Comparison of ENCODE assay signal across 23 mouse cellular contexts in the genomic region with DNA sequence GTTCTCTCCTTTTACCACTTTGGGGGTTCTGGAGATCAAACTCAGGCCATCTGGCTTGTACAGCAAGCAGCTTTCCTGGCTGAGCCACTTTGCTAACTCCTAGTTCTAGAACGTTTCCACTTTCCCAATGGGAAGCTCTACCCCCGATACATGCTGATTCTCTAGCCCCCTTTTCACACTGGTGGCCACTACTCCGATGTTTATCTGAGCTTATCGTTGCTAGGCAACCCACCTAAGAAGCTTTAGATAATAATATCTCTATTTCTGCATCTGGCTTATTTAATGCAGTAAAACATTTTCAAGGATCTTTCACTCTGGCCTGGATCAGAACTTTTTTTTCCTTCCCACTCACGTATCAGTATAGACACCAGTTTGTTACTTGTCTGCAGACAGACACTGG.
DNase-seq lines count a peak whose midpoint lies in the region; ATAC-seq and TF ChIP-seq lines count a peak whose summit lies in the region.
"Had no signal": no experiment of that assay in that cellular context is flagged by ENCODE, and none has a peak within 500 bp of the region (broad histone marks: within the 10 kb centered on the region; RNA-seq: fewer than 3 reads in every experiment).

No protein-coding gene starts in this region.

- H3K4me3 ChIP-seq in forebrain, embryonic 14.5 days (ENCODE audit: low read depth, low read length): no peak overlapping the region
- H3K4me3 ChIP-seq in forebrain, embryonic 16.5 days (replicated peaks; ENCODE audit: low read length): no peak overlapping the region
- H3K4me3 ChIP-seq in cerebellum, adult 2 months (replicated peaks; ENCODE audit: insufficient read depth, low read depth, low read length): no peak overlapping the region
- H3K4me3 ChIP-seq: embryonic facial prominence, embryonic 10.5 days; embryonic facial prominence, embryonic 12.5 days; forebrain, embryonic 13.5 days had no signal

- TF ChIP-seq CTCF in cerebellum, adult 2 months (IDR thresholded peaks at IDR 0.05; ENCODE audit: borderline replicate concordance, insufficient read depth, low read depth, low read length): no peak

- no peak overlapping the region for H3K9ac ChIP-seq in forebrain, embryonic 14.5 days (ENCODE audit: low read length)
- no peak overlapping the region for H3K9ac ChIP-seq in forebrain, embryonic 16.5 days (replicated peaks; ENCODE audit: low read depth, low read length)
- H3K9ac ChIP-seq: embryonic facial prominence, embryonic 12.5 days; forebrain, embryonic 13.5 days; forebrain, postnatal 0 days had no signal

- DNase-seq in forebrain, embryonic 14.5 days (ENCODE audit: low spot score): peak; percentile 1
- peak; percentile 54 for DNase-seq in retina, adult 2 months (ENCODE audit: low read depth, low spot score)
- DNase-seq in retina, embryonic 14.5 days (ENCODE audit: low spot score): no peak
- DNase-seq in retina, postnatal 7 days (ENCODE audit: low read depth, low spot score): peak; percentile 54
- no peak for DNase-seq in cerebellum, adult 2 months
- DNase-seq: adrenal gland, adult 8-10 months; adrenal gland, postnatal 14 days; adrenal gland, postnatal 36 days; B cell, adult 2 months; cerebellum, adult 11 months; cerebellum, adult 18-20 months; cerebellum, adult 9-10 months; cerebellum, postnatal 25 days; forebrain, postnatal 0 days had no signal

- no peaks in the 10 kb centered on the region for H3K9me3 ChIP-seq in forebrain, embryonic 14.5 days (replicated peaks; ENCODE audit: control insufficient read depth, low read length)
- no peaks in the 10 kb centered on the region for H3K9me3 ChIP-seq in forebrain, embryonic 16.5 days (ENCODE audit: control insufficient read depth, low read length)
- H3K9me3 ChIP-seq: embryonic facial prominence, embryonic 10.5 days; embryonic facial prominence, embryonic 12.5 days; forebrain, embryonic 13.5 days; G1E had no signal

- no peak for TF ChIP-seq POLR2A in cerebellum, adult 2 months (IDR thresholded peaks at IDR 0.05; ENCODE audit: borderline replicate concordance, insufficient read depth, low read length)

- H3K27ac ChIP-seq in forebrain, embryonic 14.5 days (ENCODE audit: low read depth, low read length): no peak overlapping the region
- no peak overlapping the region for H3K27ac ChIP-seq in forebrain, embryonic 16.5 days (ENCODE audit: low read length)
- no peak overlapping the region for H3K27ac ChIP-seq in cerebellum, adult 2 months (ENCODE audit: insufficient read depth, low read length)
- H3K27ac ChIP-seq: embryonic facial prominence, embryonic 10.5 days; embryonic facial prominence, embryonic 12.5 days; forebrain, embryonic 13.5 days had no signal

- 75% methylated on average over 5 of the region's 5 CpGs for WGBS in forebrain, embryonic 14.5 days
- 71% methylated on average over 5 of the region's 5 CpGs for WGBS in forebrain, embryonic 16.5 days
- WGBS in cerebellum, adult 2 months: 56% methylated on average over 5 of the region's 5 CpGs

- H3K27me3 ChIP-seq in forebrain, embryonic 14.5 days (replicated peaks; ENCODE audit: control insufficient read depth, insufficient read depth, low read length): no peaks in the 10 kb centered on the region
- H3K27me3 ChIP-seq in forebrain, embryonic 16.5 days (replicated peaks; ENCODE audit: control insufficient read depth, insufficient read depth, low read length): no peaks in the 10 kb centered on the region
- no peaks in the 10 kb centered on the region for H3K27me3 ChIP-seq in cerebellum, adult 2 months (ENCODE audit: control insufficient read depth, insufficient read depth, low read length)
- H3K27me3 ChIP-seq: CH12.LX; embryonic facial prominence, embryonic 12.5 days; forebrain, embryonic 13.5 days; Patski had no signal

- no peak for ATAC-seq in forebrain, embryonic 14.5 days
- no peak for ATAC-seq in forebrain, embryonic 16.5 days
- ATAC-seq: activated CD4-positive, CD25-positive, alpha-beta regulatory T cell, adult 4 months; CD4-positive, CD25-positive, alpha-beta regulatory T cell, adult 4 months; forebrain, embryonic 13.5 days; forebrain, postnatal 0 days; Patski had no signal

- H3K36me3 ChIP-seq in forebrain, embryonic 14.5 days (ENCODE audit: control insufficient read depth, insufficient read depth, low read length): no peaks in the 10 kb centered on the region
- no peaks in the 10 kb centered on the region for H3K36me3 ChIP-seq in forebrain, embryonic 16.5 days (ENCODE audit: control insufficient read depth, insufficient read depth)
- H3K36me3 ChIP-seq: embryonic facial prominence, embryonic 10.5 days; embryonic facial prominence, embryonic 12.5 days; G1E had no signal

- no peaks in the 10 kb centered on the region for H3K4me1 ChIP-seq in forebrain, embryonic 14.5 days (ENCODE audit: control insufficient read depth, insufficient read depth, low read length)
- 0 out of 2 replicates have a peak, but pooled peaks cover 4% of the 10 kb centered on the region for H3K4me1 ChIP-seq in forebrain, embryonic 16.5 days (replicated peaks; ENCODE audit: control insufficient read depth, insufficient read depth, low read length)
- no peaks in the 10 kb centered on the region for H3K4me1 ChIP-seq in cerebellum, adult 2 months (ENCODE audit: control insufficient read depth, insufficient read depth, low read length)
- H3K4me1 ChIP-seq: embryonic facial prominence, embryonic 10.5 days; embryonic facial prominence, embryonic 12.5 days had no signal

- no peak overlapping the region for H3K4me2 ChIP-seq in forebrain, embryonic 14.5 days (ENCODE audit: low read length)
- no peak overlapping the region for H3K4me2 ChIP-seq in forebrain, embryonic 16.5 days (ENCODE audit: low read length)
- H3K4me2 ChIP-seq: embryonic facial prominence, embryonic 12.5 days; forebrain, embryonic 13.5 days had no signal

Comparison
In these comparisons a context has a peak if more than half of its experiments do, and no peak if none do; other contexts are left out.
1. DNase-seq: peak in forebrain, embryonic 14.5 days (single experiment), retina, adult 2 months (single experiment) and retina, postnatal 7 days (single experiment); none in retina, embryonic 14.5 days (single experiment) and cerebellum, adult 2 months (0 of 2).